Comparison of ENCODE assay signal across 10 mouse cellular contexts in the genomic region with DNA sequence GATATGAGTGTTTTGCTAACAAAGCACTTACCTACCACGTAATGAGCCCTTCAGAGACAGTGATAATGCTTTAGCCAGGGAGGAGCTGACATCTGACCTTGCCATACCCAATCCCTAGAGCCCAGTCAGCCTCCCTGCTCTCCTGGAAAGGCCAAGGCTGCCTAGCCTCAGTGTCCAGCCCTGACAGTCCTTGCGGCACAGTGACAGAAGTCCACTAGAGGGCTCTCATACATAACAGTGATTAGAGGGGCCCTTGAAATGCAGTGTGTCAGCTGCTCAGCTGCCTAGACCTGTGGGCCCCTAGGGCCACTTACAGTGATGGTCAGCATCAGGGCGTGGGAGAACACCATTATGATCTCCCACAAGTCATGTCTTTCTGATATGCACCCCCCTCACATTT. TPM values are rescaled to one million over a fixed set of nuclear protein-coding genes. Genes with fewer than 3 reads are reported as not detected.
DNase-seq lines count a peak whose midpoint lies in the region; ATAC-seq and TF ChIP-seq lines count a peak whose summit lies in the region.
"Had no signal": no experiment of that assay in that cellular context is flagged by ENCODE, and none has a peak within 500 bp of the region (broad histone marks: within the 10 kb centered on the region; RNA-seq: fewer than 3 reads in every experiment).

No protein-coding gene starts in this region.

- ATAC-seq in liver, embryonic 14.5 days (ENCODE audit: insufficient read depth) = no peak

- TF ChIP-seq CTCF in layer of hippocampus, adult 2 months (conservative IDR thresholded peaks at IDR 0.05) = peak; percentile 81
- TF ChIP-seq CTCF in liver, embryonic 14.5 days (IDR thresholded peaks at IDR 0.05; ENCODE audit: low read depth) = peak; percentile 59

- H3K9me3 ChIP-seq in liver, embryonic 14.5 days (ENCODE audit: control insufficient read depth, low read length) = no peaks in the 10 kb centered on the region

- no peak overlapping the region for H3K4me2 ChIP-seq in liver, embryonic 14.5 days (ENCODE audit: low read depth)

- H3K36me3 ChIP-seq in liver, embryonic 14.5 days (replicated peaks; ENCODE audit: control insufficient read depth, insufficient read depth, low read depth) = no peaks in the 10 kb centered on the region

- H3K4me3 ChIP-seq in layer of hippocampus, adult 2 months = no peak overlapping the region
- no peak overlapping the region for H3K4me3 ChIP-seq in liver, embryonic 14.5 days (ENCODE audit: insufficient read depth in 1 of 2, low read depth in 2 of 2, low read length in 2 of 2)
- H3K4me3 ChIP-seq: megakaryocyte, embryonic 14.5 days had no signal

- DNase-seq in cerebellum, adult 18-20 months = peak; percentile 19 to 22
- DNase-seq in cerebellum, adult 9-11 months = no peak
- DNase-seq in layer of hippocampus, adult 2 months (ENCODE audit: low spot score in 2 of 2) = peak in 1 of 2 experiments; percentile 21
- DNase-seq in layer of hippocampus, postnatal 36 days = no peak
- DNase-seq in adrenal gland, postnatal 25 days = peak; percentile 38
- DNase-seq in liver, embryonic 14.5 days (ENCODE audit: low read depth in 3 of 3, low spot score in 3 of 3) = no peak
- DNase-seq in urinary bladder, postnatal 4 days (ENCODE audit: low spot score in 2 of 2) = no peak
- no peak for DNase-seq in gastrocnemius, postnatal 4 days (ENCODE audit: low spot score in 2 of 2)

- no peaks in the 10 kb centered on the region for H3K4me1 ChIP-seq in liver, embryonic 14.5 days (replicated peaks; ENCODE audit: control insufficient read depth in 2 of 2, insufficient read depth in 2 of 2, low read length in 1 of 2)

- H3K27me3 ChIP-seq in liver, embryonic 14.5 days (ENCODE audit: control insufficient read depth, insufficient read depth, low read length) = no peaks in the 10 kb centered on the region

- 22% methylated on average over 3 of the region's 3 CpGs for WGBS in liver, embryonic 14.5 days (ENCODE audit: insufficient replicate concordance)

- TF ChIP-seq EP300 in liver, embryonic 14.5 days (IDR thresholded peaks at IDR 0.05; ENCODE audit: low read depth) = no peak

- H3K9ac ChIP-seq in liver, embryonic 14.5 days (replicated peaks) = no peak overlapping the region

- no peak overlapping the region for H3K27ac ChIP-seq in layer of hippocampus, adult 2 months
- H3K27ac ChIP-seq in liver, embryonic 14.5 days = no peak overlapping the region

RNA-seq across cellular contexts. Expression of gene Clrn3, which starts 33.2 kb away (rescaled TPM):
- not detected for total RNA-seq in layer of hippocampus, adult 2 months (2021)
- not detected for total RNA-seq in layer of hippocampus, postnatal 36 days (2021)
- not detected in 2 replicates for total RNA-seq in adrenal gland, postnatal 25 days (2021)
- polyA plus RNA-seq in liver, embryonic 14.5 days (2012; rRNA removed) = 0.02 TPM in 1 of 2 replicates, not detected in the other
- polyA plus RNA-seq in liver, embryonic 14.5 days (2014; fragmentation: Nextera tagmentation; extraction: Ambion mirVana) = not detected in 2 replicates
- not detected for total RNA-seq in gastrocnemius, postnatal 4 days (2021)
- total RNA-seq: layer of hippocampus, adult 8-10 months had no signal

RNA-seq across cellular contexts. Expression of gene Ptpre, which starts 42.0 kb away (rescaled TPM):
- total RNA-seq in layer of hippocampus, adult 2 months (2021) = 10 to 100 TPM; 50.7 to 51.4 TPM
- total RNA-seq in layer of hippocampus, postnatal 36 days (2021) = 10 to 100 TPM; 47.0 to 53.8 TPM
- 6.5 and 8.1 TPM in 2 replicates for total RNA-seq in adrenal gland, postnatal 25 days (2021)
- 1.5 and 1.9 TPM in 2 replicates for polyA plus RNA-seq in liver, embryonic 14.5 days (2012; rRNA removed)
- polyA plus RNA-seq in liver, embryonic 14.5 days (2014; fragmentation: Nextera tagmentation; extraction: Ambion mirVana) = 1.7 and 1.8 TPM in 2 replicates
- total RNA-seq in gastrocnemius, postnatal 4 days (2021) = 10 to 100 TPM in 1 of 2 experiments, 1 to 10 TPM in 1; 9.2 to 10.3 TPM

Comparison
In these comparisons a context has a peak if more than half of its experiments do, and no peak if none do; other contexts are left out.
1. DNase-seq: peak in cerebellum, adult 18-20 months (2 of 2) and adrenal gland, postnatal 25 days (single experiment); none in cerebellum, adult 9-11 months (single experiment), layer of hippocampus, postnatal 36 days (0 of 2), liver, embryonic 14.5 days (0 of 3), urinary bladder, postnatal 4 days (0 of 2) and gastrocnemius, postnatal 4 days (0 of 2).